Mouse (Mus musculus): ENCODE data around the gene Nfyc.

DNA sequence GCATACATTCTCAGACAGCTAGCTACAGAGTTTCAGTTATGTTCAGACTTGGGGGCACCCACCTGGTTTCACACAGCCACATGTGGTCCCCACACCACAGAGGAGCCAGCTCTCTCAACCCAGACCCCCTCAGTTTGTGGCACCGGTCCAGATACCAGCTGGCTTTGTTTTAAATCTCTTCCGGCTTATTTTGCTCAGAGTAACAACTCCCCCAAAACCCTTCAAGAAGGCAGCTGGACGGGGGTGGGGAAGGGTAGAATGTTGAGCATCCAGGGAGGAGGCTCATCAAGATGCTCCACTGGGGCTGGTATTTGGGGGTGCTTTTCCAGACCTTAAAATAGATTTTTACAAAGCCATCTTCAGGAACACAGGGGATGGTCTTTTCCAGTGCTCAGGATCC, 47.4 kb upstream of the Nfyc start:
- TF ChIP-seq PAX5 (IDR thresholded peaks at IDR 0.05; ENCODE audit: low read length), result no peak
- TF ChIP-seq SMC3 (IDR thresholded peaks at IDR 0.05; ENCODE audit: low read depth, low read length), result no peak
- TF ChIP-seq CTCF (conservative IDR thresholded peaks at IDR 0.05 in 1 of 2, IDR thresholded peaks at IDR 0.05 in 1 of 2; ENCODE audit: low read depth in 2 of 2, low read length in 2 of 2), result no peak
- no peak for TF ChIP-seq POLR2AphosphoS2 (IDR thresholded peaks at IDR 0.05; ENCODE audit: low read depth, low read length)
- no peak for TF ChIP-seq MXI1 (IDR thresholded peaks at IDR 0.05; ENCODE audit: low read depth, low read length)
- TF ChIP-seq POLR2A (IDR thresholded peaks at IDR 0.05; ENCODE audit: low read depth, low read length), result no peak
- TF ChIP-seq ETS1 (conservative IDR thresholded peaks at IDR 0.05; ENCODE audit: low read depth, low read length), result no peak
- no peak for TF ChIP-seq USF1 (IDR thresholded peaks at IDR 0.05; ENCODE audit: low read depth, low read length)
- TF ChIP-seq KAT2A (IDR thresholded peaks at IDR 0.05; ENCODE audit: insufficient replicate concordance, low read length), result no peak
- TF ChIP-seq ZMIZ1 (IDR thresholded peaks at IDR 0.05; ENCODE audit: low read depth, low read length), result no peak
- no peak for TF ChIP-seq ZNF384 (IDR thresholded peaks at IDR 0.05; ENCODE audit: low read depth, low read length)
- TF ChIP-seq JUND (conservative IDR thresholded peaks at IDR 0.05; ENCODE audit: low read depth, low read length), result no peak
- TF ChIP-seq NELFE (IDR thresholded peaks at IDR 0.05; ENCODE audit: low read depth, low read length), result no peak

Data from CH12.LX (cell line).